Mouse (Mus musculus) urinary bladder, postnatal 10 days (tissue): ENCODE results near the gene Arhgap24.

ENCODE experiments used
- DNase-seq: peaks from one replicate; pipeline ENCODE4 v3.0.0; 2022; ENCODE audit warnings: low spot score

The Arhgap24 gene

GRCm38 (mm10) chr5:102744051-102744450 lies 262.9 kb downstream of the Arhgap24 start:
- DNase-seq, result no peak

- DNase-seq, result no peak
Measured at GRCm38 (mm10) chr5:102748146-102748545, 267.0 kb downstream of the Arhgap24 start.

- no peak for DNase-seq
Measured at GRCm38 (mm10) chr5:102749020-102749419, 267.8 kb downstream of the Arhgap24 start.

- no peak for DNase-seq
Measured at GRCm38 (mm10) chr5:102750674-102751073, 269.5 kb downstream of the Arhgap24 start.

GRCm38 (mm10) chr5:102751661-102752307 lies 270.6 kb downstream of the Arhgap24 start:
- no peak for DNase-seq

- DNase-seq, result no peak
Measured at GRCm38 (mm10) chr5:102752308-102752663, 271.1 kb downstream of the Arhgap24 start.

- DNase-seq, result no peak
Measured at GRCm38 (mm10) chr5:102757040-102757439, 275.8 kb downstream of the Arhgap24 start.

GRCm38 (mm10) chr5:102765694-102766093 lies 284.5 kb downstream of the Arhgap24 start:
- no peak for DNase-seq

GRCm38 (mm10) chr5:102766311-102767057 lies 285.3 kb downstream of the Arhgap24 start:
- DNase-seq, result no peak

- no peak for DNase-seq
Measured at GRCm38 (mm10) chr5:102767058-102767444, 285.9 kb downstream of the Arhgap24 start.

GRCm38 (mm10) chr5:102767822-102768221 lies 286.6 kb downstream of the Arhgap24 start:
- DNase-seq, result no peak

GRCm38 (mm10) chr5:102768385-102769080 lies 287.3 kb downstream of the Arhgap24 start:
- no peak for DNase-seq

GRCm38 (mm10) chr5:102770611-102771010 lies 289.4 kb downstream of the Arhgap24 start:
- DNase-seq, result no peak

- DNase-seq, result no peak
Measured at GRCm38 (mm10) chr5:102774500-102774899, 293.3 kb downstream of the Arhgap24 start.

GRCm38 (mm10) chr5:102777255-102777654 lies 296.1 kb downstream of the Arhgap24 start:
- DNase-seq, result no peak

- no peak for DNase-seq
Measured at GRCm38 (mm10) chr5:102777852-102778251, 296.7 kb downstream of the Arhgap24 start.

- no peak for DNase-seq
Measured at GRCm38 (mm10) chr5:102778253-102778652, 297.1 kb downstream of the Arhgap24 start.

- no peak for DNase-seq
Measured at GRCm38 (mm10) chr5:102783585-102783984, 302.4 kb downstream of the Arhgap24 start.

- no peak for DNase-seq
Measured at GRCm38 (mm10) chr5:102786123-102786522, 304.9 kb downstream of the Arhgap24 start.

- DNase-seq, result no peak
Measured at GRCm38 (mm10) chr5:102788437-102788836, 307.2 kb downstream of the Arhgap24 start.

- DNase-seq, result no peak
Measured at GRCm38 (mm10) chr5:102791273-102791672, 310.1 kb downstream of the Arhgap24 start.

GRCm38 (mm10) chr5:102793536-102793935 lies 312.3 kb downstream of the Arhgap24 start:
- no peak for DNase-seq

GRCm38 (mm10) chr5:102801469-102801868 lies 320.3 kb downstream of the Arhgap24 start:
- no peak for DNase-seq
